Mouse (Mus musculus): ENCODE measurements around the gene Tmprss7.

DNA sequence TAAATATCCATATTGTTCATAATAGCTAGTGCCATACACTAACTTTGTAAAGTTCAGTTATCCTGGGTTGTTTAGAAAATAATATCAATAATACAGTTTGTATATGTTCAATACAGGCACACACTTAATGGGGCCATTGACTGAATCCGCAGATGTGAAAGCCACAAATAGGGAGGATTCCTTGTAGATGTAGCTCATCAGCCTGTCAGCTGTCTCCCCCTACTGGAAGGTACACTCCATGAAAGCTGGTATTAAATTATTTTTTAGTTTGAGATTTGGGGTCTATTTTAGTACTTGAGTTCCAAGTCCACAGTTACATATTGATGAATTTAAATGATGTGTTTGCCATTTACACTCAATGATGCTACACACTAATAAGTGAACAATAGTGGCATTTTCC is 17.0 kb downstream of the Tmprss7 start:
- no peak for TF ChIP-seq POLR2A (IDR thresholded peaks at IDR 0.05; ENCODE audit: extremely low read depth, insufficient read depth, low read length)
- no peak for TF ChIP-seq CTCF (IDR thresholded peaks at IDR 0.05; ENCODE audit: low read depth, low read length)

Data from liver, adult 2 months (tissue).